Mouse (Mus musculus) hindbrain, embryonic 10.5 days (tissue): ENCODE results near the gene Rragc. TPM values are rescaled to one million over a fixed set of nuclear protein-coding genes. Genes with fewer than 3 reads are reported as not detected.
"Not testable (repeated sequence)": the region's sequence is repeated elsewhere in the genome, so short reads cannot be mapped to it uniquely, and the experiment has no call there.

Experiments used
- DNase-seq: peaks from one replicate; pipeline ENCODE4 v3.0.0-alpha.2; 2017; ENCODE audit warnings: low spot score
- H3K27ac ChIP-seq: fragments of 300-500 bp; sonication (generic); 2 replicates; pipeline ENCODE4 v1.5.1; 2016; ENCODE audit warnings: mild to moderate bottlenecking, moderate library complexity
- H3K27me3 ChIP-seq: fragments of 300-500 bp; sonication (generic); 2 replicates; pipeline ENCODE4 v1.6.1; 2016; ENCODE audit warnings: mild to moderate bottlenecking; ENCODE audit not compliant: poor library complexity, insufficient read depth, severe bottlenecking
- H3K36me3 ChIP-seq: fragments of 300-500 bp; sonication (generic); 2 replicates; pipeline ENCODE4 v1.6.1; 2016; ENCODE audit warnings: mild to moderate bottlenecking, moderate library complexity
- H3K4me1 ChIP-seq: fragments of 300-500 bp; sonication (generic); replicated peaks from 2 replicates; pipeline ENCODE4 v1.6.1; 2016; ENCODE audit warnings: mild to moderate bottlenecking
- H3K4me3 ChIP-seq: fragments of 300-500 bp; sonication (generic); 2 replicates; pipeline ENCODE4 v1.5.1; 2016; ENCODE audit warnings: mild to moderate bottlenecking, moderate library complexity
- H3K9me3 ChIP-seq: fragments of 300-500 bp; sonication (generic); 2 replicates; pipeline ENCODE4 v1.6.1; 2016; ENCODE audit warnings: mild to moderate bottlenecking, moderate library complexity
- WGBS: fragments of 180-500 bp; shearing (Covaris S2); methylation state at CpG from one replicate; pipeline ENCODE4 v1.1.7; 2016; 5-methylcytosine and 5-hydroxymethylcytosine counted together
- polyA plus RNA-seq: library from polyadenylated mRNA; unstranded; fragments of >200 nt; fragmentation: Nextera tagmentation; extraction: Ambion mirVana; gene quantifications from 2 replicates; pipeline ENCODE4 v1.2.1, GENCODE M21; 2016

Rragc gene
- polyA plus RNA-seq, 1 experiment from 2014 or later = 47.1 TPM

GRCm38 (mm10) chr4:123927961-123928360, 10.7 kb downstream of the Rragc start:
- Histone ChIP-seq H3K4me3 (no peak overlapping the region), H3K4me1 (no peaks in the 10 kb centered on the region), H3K9me3 (no peaks in the 10 kb centered on the region), H3K27ac (no peak overlapping the region), H3K27me3 (no peaks in the 10 kb centered on the region), H3K36me3 (peaks cover 98% of the 10 kb centered on the region)
- DNase-seq = no peak

- DNase-seq = no peak
- H3K9me3 ChIP-seq = no peaks in the 10 kb centered on the region
- no peak overlapping the region for H3K27ac ChIP-seq
- H3K4me3 ChIP-seq = no peak overlapping the region
- H3K4me1 ChIP-seq = no peaks in the 10 kb centered on the region
- peaks cover 96% of the 10 kb centered on the region for H3K36me3 ChIP-seq
- WGBS = 94% methylated on average over 4 of the region's 4 CpGs
- H3K27me3 ChIP-seq = no peaks in the 10 kb centered on the region
Observed at GRCm38 (mm10) chr4:123929994-123930393, 12.7 kb downstream of the Rragc start.

- Histone ChIP-seq H3K4me3 (no peak overlapping the region), H3K27ac (no peak overlapping the region), H3K4me1 (no peaks in the 10 kb centered on the region), H3K9me3 (no peaks in the 10 kb centered on the region), H3K36me3 (peaks cover 80% of the 10 kb centered on the region), H3K27me3 (no peaks in the 10 kb centered on the region)
- DNase-seq = no peak
- WGBS = 94% methylated on average over 4 of the region's 4 CpGs
Observed at GRCm38 (mm10) chr4:123934306-123934705, 17.1 kb downstream of the Rragc start.

- Histone ChIP-seq H3K27me3 (no peaks in the 10 kb centered on the region), H3K4me1 (no peaks in the 10 kb centered on the region), H3K27ac (no peak overlapping the region), H3K9me3 (no peaks in the 10 kb centered on the region), H3K36me3 (peaks cover 63% of the 10 kb centered on the region), H3K4me3 (no peak overlapping the region)
- no peak for DNase-seq
- 91% methylated on average over 7 of the region's 7 CpGs for WGBS
Observed at GRCm38 (mm10) chr4:123936059-123936458, 18.8 kb downstream of the Rragc start.

- H3K9me3 ChIP-seq = no peaks in the 10 kb centered on the region
- no peak overlapping the region for H3K27ac ChIP-seq
- no peak overlapping the region for H3K4me3 ChIP-seq
- H3K4me1 ChIP-seq = no peaks in the 10 kb centered on the region
- H3K36me3 ChIP-seq = peaks cover 27% of the 10 kb centered on the region
- 2% methylated on average over 4 of the region's 4 CpGs for WGBS
- no peaks in the 10 kb centered on the region for H3K27me3 ChIP-seq
- DNase-seq = peak; percentile 77
Observed at GRCm38 (mm10) chr4:123939838-123940237, 22.6 kb downstream of the Rragc start.

GRCm38 (mm10) chr4:123940878-123941277, 23.6 kb downstream of the Rragc start:
- WGBS = 84% methylated on average over 7 of the region's 7 CpGs
- H3K36me3 ChIP-seq = peaks cover 17% of the 10 kb centered on the region
- H3K4me3 ChIP-seq, H3K4me1 ChIP-seq, DNase-seq, H3K27ac ChIP-seq, H3K27me3 ChIP-seq, H3K9me3 ChIP-seq: not testable (repeated sequence)

GRCm38 (mm10) chr4:123946701-123947100, 29.5 kb downstream of the Rragc start:
- DNase-seq = no peak
- WGBS = 92% methylated on average over 4 of the region's 4 CpGs
- H3K4me3 ChIP-seq = no peak overlapping the region
- H3K27me3 ChIP-seq = peaks cover 2% of the 10 kb centered on the region; the same call in 1 of the 2 replicates
- no peaks in the 10 kb centered on the region for H3K9me3 ChIP-seq
- no peaks in the 10 kb centered on the region for H3K36me3 ChIP-seq
- H3K27ac ChIP-seq = no peak overlapping the region
- H3K4me1 ChIP-seq = peaks cover 5% of the 10 kb centered on the region; the same call in 1 of the 2 replicates

- no peaks in the 10 kb centered on the region for H3K36me3 ChIP-seq
- no peak overlapping the region for H3K27ac ChIP-seq
- no peaks in the 10 kb centered on the region for H3K9me3 ChIP-seq
- H3K4me3 ChIP-seq = no peak overlapping the region
- 67% methylated on average over 5 of the region's 5 CpGs for WGBS
- no peak for DNase-seq
- H3K27me3 ChIP-seq = peaks cover 2% of the 10 kb centered on the region; the same call in 1 of the 2 replicates
- peaks cover 8% of the 10 kb centered on the region for H3K4me1 ChIP-seq
Observed at GRCm38 (mm10) chr4:123947149-123947548, 29.9 kb downstream of the Rragc start.

- Histone ChIP-seq H3K4me3 (no peak overlapping the region), H3K27me3 (peaks cover 2% of the 10 kb centered on the region; the same call in 1 of the 2 replicates), H3K27ac (no peak overlapping the region), H3K9me3 (no peaks in the 10 kb centered on the region), H3K4me1 (peaks cover 22% of the 10 kb centered on the region), H3K36me3 (no peaks in the 10 kb centered on the region)
- no peak for DNase-seq
- 90% methylated on average over 6 of the region's 6 CpGs for WGBS
Observed at GRCm38 (mm10) chr4:123948901-123949300, 31.7 kb downstream of the Rragc start.

- Histone ChIP-seq H3K36me3 (no peaks in the 10 kb centered on the region), H3K4me1 (peaks cover 22% of the 10 kb centered on the region), H3K27me3 (peaks cover 2% of the 10 kb centered on the region; the same call in 1 of the 2 replicates), H3K27ac (no peak overlapping the region), H3K9me3 (no peaks in the 10 kb centered on the region), H3K4me3 (no peak overlapping the region)
- WGBS = 74% methylated on average over 10 of the region's 10 CpGs
- DNase-seq = no peak
Observed at GRCm38 (mm10) chr4:123949649-123950048, 32.4 kb downstream of the Rragc start.

- no peak for DNase-seq
- WGBS = 50% methylated on average over 8 of the region's 8 CpGs
- H3K36me3 ChIP-seq = no peaks in the 10 kb centered on the region
Observed at GRCm38 (mm10) chr4:123952059-123952458, 34.8 kb downstream of the Rragc start.

GRCm38 (mm10) chr4:123956703-123957491, 39.7 kb downstream of the Rragc start:
- 8% methylated on average over 31 of the region's 31 CpGs for WGBS
- DNase-seq = peak; percentile 90

More at GRCm38 (mm10) chr4:123952059-123952458, 34.8 kb downstream of the Rragc start:
- no peaks in the 10 kb centered on the region for H3K9me3 ChIP-seq
- H3K4me3 ChIP-seq = no peak overlapping the region
- H3K4me1 ChIP-seq = peaks cover 31% of the 10 kb centered on the region
- H3K27ac ChIP-seq = no peak overlapping the region
- peaks cover 17% of the 10 kb centered on the region for H3K27me3 ChIP-seq

GRCm38 (mm10) chr4:123957492-123957808, 40.2 kb downstream of the Rragc start:
- no peak overlapping the region for H3K27ac ChIP-seq
- H3K4me1 ChIP-seq = peaks cover 27% of the 10 kb centered on the region
- WGBS = 53% methylated on average over 4 of the region's 4 CpGs
- H3K27me3 ChIP-seq = peaks cover 41% of the 10 kb centered on the region
- H3K9me3 ChIP-seq = no peaks in the 10 kb centered on the region
- DNase-seq = no peak
- H3K36me3 ChIP-seq = no peaks in the 10 kb centered on the region
- peak overlapping the region; percentile 39; the same call in 1 of the 2 replicates for H3K4me3 ChIP-seq

More at GRCm38 (mm10) chr4:123956703-123957491, 39.7 kb downstream of the Rragc start:
- Histone ChIP-seq H3K9me3 (no peaks in the 10 kb centered on the region), H3K36me3 (no peaks in the 10 kb centered on the region), H3K4me3 (peak overlapping the region; percentile 39), H3K27ac (peak overlapping the region; percentile 56), H3K27me3 (peaks cover 41% of the 10 kb centered on the region), H3K4me1 (peaks cover 33% of the 10 kb centered on the region)
